Comparison of ENCODE assay signal across 20 mouse cellular contexts in the genomic region with DNA sequence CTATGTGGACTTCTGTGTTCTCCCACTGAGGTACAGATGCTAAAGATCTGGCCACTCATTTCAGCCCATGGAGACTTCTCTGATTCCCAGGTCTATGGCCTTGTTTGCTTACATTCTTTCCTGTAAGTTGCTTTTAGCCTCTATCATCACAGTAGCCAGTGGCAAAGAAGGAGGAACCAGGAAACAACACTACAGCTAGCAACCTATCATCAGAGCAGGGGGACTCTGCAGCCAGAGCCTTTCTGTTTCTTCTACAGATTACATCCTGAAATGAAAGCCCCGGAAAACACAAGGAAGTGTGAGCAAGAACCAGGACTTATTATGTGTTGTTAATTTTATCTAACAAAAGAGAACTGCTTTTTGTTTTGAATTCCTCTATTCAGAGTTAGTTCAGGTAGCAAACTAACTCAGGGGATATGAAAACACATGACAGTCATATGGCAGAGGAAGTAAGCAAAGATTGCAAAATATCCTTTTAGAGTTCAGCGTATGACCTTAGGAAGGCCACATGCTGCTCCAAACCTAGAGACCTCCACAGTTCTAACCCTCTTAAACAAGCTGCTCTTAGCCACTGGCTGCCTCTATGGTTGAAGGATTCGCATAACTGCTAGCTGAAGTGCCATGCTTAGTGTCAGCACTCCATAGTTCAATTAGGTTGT. TPM values are rescaled to one million over a fixed set of nuclear protein-coding genes. Genes with fewer than 3 reads are reported as not detected.
A peak's percentile ranks its signal among the peaks of the same experiment; 100 is the strongest.
DNase-seq lines count a peak whose midpoint lies in the region; ATAC-seq and TF ChIP-seq lines count a peak whose summit lies in the region.
"Had no signal": no experiment of that assay in that cellular context is flagged by ENCODE, and none has a peak within 500 bp of the region (broad histone marks: within the 10 kb centered on the region; RNA-seq: fewer than 3 reads in every experiment).

No protein-coding gene starts in this region.

- H3K27me3 ChIP-seq in heart, embryonic 10.5 days (ENCODE audit: insufficient read depth, poor library complexity, severe bottlenecking) = no peaks in the 10 kb centered on the region
- H3K27me3 ChIP-seq in lung, embryonic 14.5 days (ENCODE audit: insufficient read depth, low read length) = 0 out of 2 replicates have a peak, but pooled peaks cover 4% of the 10 kb centered on the region
- no peaks in the 10 kb centered on the region for H3K27me3 ChIP-seq in intestine, postnatal 0 days (replicated peaks; ENCODE audit: control insufficient read depth, insufficient read depth, low read length)
- H3K27me3 ChIP-seq in stomach, embryonic 14.5 days (ENCODE audit: control insufficient read depth, insufficient read depth, low read length) = no peaks in the 10 kb centered on the region
- H3K27me3 ChIP-seq in forebrain, embryonic 11.5 days (ENCODE audit: control insufficient read depth, insufficient read depth, low read length) = no peaks in the 10 kb centered on the region
- H3K27me3 ChIP-seq: embryonic facial prominence, embryonic 13.5 days; megakaryocyte, embryonic 14.5 days had no signal

- 64% methylated on average over 3 of the region's 3 CpGs for WGBS in heart, embryonic 10.5 days
- WGBS in lung, embryonic 14.5 days = 40% methylated on average over 3 of the region's 3 CpGs
- WGBS in lung, adult 2 months = 40% methylated on average over 3 of the region's 3 CpGs
- 51% methylated on average over 3 of the region's 3 CpGs for WGBS in intestine, postnatal 0 days
- WGBS in stomach, embryonic 14.5 days = 61% methylated on average over 3 of the region's 3 CpGs
- 85% methylated on average over 3 of the region's 3 CpGs for WGBS in forebrain, embryonic 11.5 days

- DNase-seq in heart, embryonic 10.5 days (ENCODE audit: low spot score) = no peak
- DNase-seq in heart, adult 9 months (ENCODE audit: low spot score in 2 of 2) = no peak
- DNase-seq in lung, embryonic 14.5 days = peak; percentile 40
- no peak for DNase-seq in lung, adult 2 months
- DNase-seq in cerebellum, adult 8-10 months = no peak
- DNase-seq in forebrain, embryonic 11.5 days (ENCODE audit: low spot score) = no peak
- DNase-seq: B cell, adult 2 months; cerebellum, postnatal 14 days; forebrain, postnatal 0 days had no signal

- no peak overlapping the region for H3K9ac ChIP-seq in lung, embryonic 14.5 days
- H3K9ac ChIP-seq in intestine, postnatal 0 days (ENCODE audit: low read depth, low read length) = no peak overlapping the region
- H3K9ac ChIP-seq in stomach, embryonic 14.5 days (replicated peaks; ENCODE audit: low read depth, low read length) = no peak overlapping the region
- no peak overlapping the region for H3K9ac ChIP-seq in forebrain, embryonic 11.5 days (ENCODE audit: low read length)
- H3K9ac ChIP-seq: embryonic facial prominence, embryonic 13.5 days; forebrain, postnatal 0 days; hindbrain, embryonic 14.5 days had no signal

- H3K4me1 ChIP-seq in heart, embryonic 10.5 days = peaks cover 25% of the 10 kb centered on the region
- peaks cover 25% of the 10 kb centered on the region for H3K4me1 ChIP-seq in lung, embryonic 14.5 days (ENCODE audit: insufficient read depth)
- peaks cover 15% of the 10 kb centered on the region for H3K4me1 ChIP-seq in lung, adult 2 months (ENCODE audit: control insufficient read depth, insufficient read depth, low read length)
- H3K4me1 ChIP-seq in intestine, postnatal 0 days (replicated peaks; ENCODE audit: control insufficient read depth, insufficient read depth, low read length) = peaks cover 5% of the 10 kb centered on the region; the same call in 1 of the 2 replicates
- peaks cover 18% of the 10 kb centered on the region for H3K4me1 ChIP-seq in stomach, embryonic 14.5 days (ENCODE audit: control insufficient read depth, insufficient read depth, low read length)
- no peaks in the 10 kb centered on the region for H3K4me1 ChIP-seq in forebrain, embryonic 11.5 days (replicated peaks; ENCODE audit: control insufficient read depth, insufficient read depth, low read length)

- H3K9me3 ChIP-seq in heart, embryonic 10.5 days = no peaks in the 10 kb centered on the region
- H3K9me3 ChIP-seq in lung, embryonic 14.5 days (ENCODE audit: low read depth, low read length) = no peaks in the 10 kb centered on the region
- no peaks in the 10 kb centered on the region for H3K9me3 ChIP-seq in intestine, postnatal 0 days (ENCODE audit: control insufficient read depth)
- no peaks in the 10 kb centered on the region for H3K9me3 ChIP-seq in stomach, embryonic 14.5 days (ENCODE audit: control insufficient read depth, low read depth, low read length)
- no peaks in the 10 kb centered on the region for H3K9me3 ChIP-seq in forebrain, embryonic 11.5 days (ENCODE audit: control insufficient read depth, low read length)
- H3K9me3 ChIP-seq: embryonic facial prominence, embryonic 13.5 days; limb, embryonic 10.5 days; megakaryocyte, embryonic 14.5 days had no signal

- H3K4me2 ChIP-seq in lung, embryonic 14.5 days = no peak overlapping the region
- no peak overlapping the region for H3K4me2 ChIP-seq in intestine, postnatal 0 days (replicated peaks; ENCODE audit: low read depth)
- H3K4me2 ChIP-seq in stomach, embryonic 14.5 days (replicated peaks; ENCODE audit: low read depth, low read length) = no peak overlapping the region
- H3K4me2 ChIP-seq in forebrain, embryonic 11.5 days (ENCODE audit: low read depth, low read length, severe bottlenecking) = no peak overlapping the region
- H3K4me2 ChIP-seq: embryonic facial prominence, embryonic 13.5 days; hindbrain, embryonic 14.5 days had no signal

- ATAC-seq in lung, embryonic 14.5 days (ENCODE audit: insufficient read depth) = no peak
- ATAC-seq in intestine, postnatal 0 days = peak; percentile 37; the same call in 1 of the 2 replicates
- ATAC-seq in stomach, embryonic 14.5 days (ENCODE audit: insufficient number of reproducible peaks, insufficient read depth, low FRiP score, low read depth) = no peak
- ATAC-seq in forebrain, embryonic 11.5 days (replicated peaks; ENCODE audit: low FRiP score) = no peak
- ATAC-seq: activated CD4-positive, CD25-positive, alpha-beta regulatory T cell, adult 4 months; forebrain, postnatal 0 days had no signal

- TF ChIP-seq POLR2A in lung, adult 2 months (IDR thresholded peaks at IDR 0.05; ENCODE audit: borderline replicate concordance, extremely low read depth, low read depth, low read length) = no peak

- H3K4me3 ChIP-seq in heart, embryonic 10.5 days = no peak overlapping the region
- no peak overlapping the region for H3K4me3 ChIP-seq in lung, embryonic 14.5 days (ENCODE audit: low read depth, low read length)
- no peak overlapping the region for H3K4me3 ChIP-seq in lung, adult 2 months (replicated peaks; ENCODE audit: extremely low read depth, low read depth, low read length)
- H3K4me3 ChIP-seq in intestine, postnatal 0 days (ENCODE audit: low read depth, low read length) = no peak overlapping the region
- no peak overlapping the region for H3K4me3 ChIP-seq in stomach, embryonic 14.5 days (ENCODE audit: low read depth, low read length)
- no peak overlapping the region for H3K4me3 ChIP-seq in forebrain, embryonic 11.5 days (ENCODE audit: low read depth, low read length)
- H3K4me3 ChIP-seq: embryonic facial prominence, embryonic 13.5 days; limb, embryonic 10.5 days; megakaryocyte, embryonic 14.5 days; myocyte had no signal

- no peaks in the 10 kb centered on the region for H3K36me3 ChIP-seq in heart, embryonic 10.5 days
- H3K36me3 ChIP-seq in lung, embryonic 14.5 days (ENCODE audit: insufficient read depth) = no peaks in the 10 kb centered on the region
- no peaks in the 10 kb centered on the region for H3K36me3 ChIP-seq in intestine, postnatal 0 days (ENCODE audit: control insufficient read depth, insufficient read depth)
- no peaks in the 10 kb centered on the region for H3K36me3 ChIP-seq in stomach, embryonic 14.5 days (ENCODE audit: control insufficient read depth, insufficient read depth, low read length)
- H3K36me3 ChIP-seq in forebrain, embryonic 11.5 days (ENCODE audit: control insufficient read depth, insufficient read depth, low read length) = no peaks in the 10 kb centered on the region
- H3K36me3 ChIP-seq: embryonic facial prominence, embryonic 13.5 days; G1E; limb, embryonic 10.5 days had no signal

- 0 out of 2 replicates have a peak overlapping the region, but pooled peaks have one; percentile 29 for H3K27ac ChIP-seq in heart, embryonic 10.5 days
- peak overlapping the region; percentile 47; the same call in 1 of the 2 replicates for H3K27ac ChIP-seq in lung, embryonic 14.5 days (ENCODE audit: low read depth)
- peak overlapping the region; percentile 37; the same call in 1 of the 2 replicates for H3K27ac ChIP-seq in intestine, postnatal 0 days (ENCODE audit: low read depth, low read length)
- H3K27ac ChIP-seq in stomach, embryonic 14.5 days (ENCODE audit: low read length) = peak overlapping the region; percentile 55
- no peak overlapping the region for H3K27ac ChIP-seq in forebrain, embryonic 11.5 days (ENCODE audit: low read depth, low read length)
- H3K27ac ChIP-seq: embryonic facial prominence, embryonic 13.5 days; hindbrain, embryonic 14.5 days; limb, embryonic 10.5 days had no signal

- no peak for TF ChIP-seq CTCF in lung, embryonic 14.5 days (IDR thresholded peaks at IDR 0.05; ENCODE audit: low read depth)
- TF ChIP-seq CTCF in lung, adult 2 months (IDR thresholded peaks at IDR 0.05; ENCODE audit: insufficient read depth, low read length) = no peak
- TF ChIP-seq CTCF in intestine, postnatal 0 days (IDR thresholded peaks at IDR 0.05; ENCODE audit: low read depth) = no peak

RNA-seq across cellular contexts. Expression of a gene that starts 21.5 kb away (rescaled TPM):
- not detected in 2 replicates for polyA plus RNA-seq in heart, embryonic 10.5 days (2016; fragmentation: Nextera tagmentation; extraction: Ambion mirVana)
- polyA plus RNA-seq in lung, embryonic 14.5 days (2014; fragmentation: Nextera tagmentation; extraction: Ambion mirVana) = not detected in 2 replicates
- polyA plus RNA-seq in lung, adult 2 months (2012; rRNA removed) = not detected in 2 replicates
- polyA plus RNA-seq in intestine, postnatal 0 days (2015; fragmentation: Nextera tagmentation; extraction: Ambion mirVana) = not detected in 2 replicates
- polyA plus RNA-seq in stomach, embryonic 14.5 days (2014; fragmentation: Nextera tagmentation; extraction: Ambion mirVana) = not detected in 2 replicates
- not detected in 2 replicates for polyA plus RNA-seq in forebrain, embryonic 11.5 days (2014; fragmentation: Nextera tagmentation; extraction: Ambion mirVana)
- polyA plus RNA-seq: activated CD4-positive, CD25-positive, alpha-beta regulatory T cell, adult 4 months; brain, embryonic 14.5 days; embryonic facial prominence, embryonic 13.5 days; forebrain, postnatal 0 days; G1E; gonadal fat pad, adult 2 months; hindbrain, embryonic 14.5 days; limb, embryonic 10.5 days; myocyte had no signal

RNA-seq across cellular contexts. Expression of a gene that starts 57.7 kb away (rescaled TPM):
- 12.5 and 13.2 TPM in 2 replicates for polyA plus RNA-seq in heart, embryonic 10.5 days (2016; fragmentation: Nextera tagmentation; extraction: Ambion mirVana)
- 47.3 and 52.0 TPM in 2 replicates for polyA plus RNA-seq in lung, embryonic 14.5 days (2014; fragmentation: Nextera tagmentation; extraction: Ambion mirVana)
- 2.1 and 6.4 TPM in 2 replicates for polyA plus RNA-seq in lung, adult 2 months (2012; rRNA removed)
- 526 and 605 TPM in 2 replicates for polyA plus RNA-seq in intestine, postnatal 0 days (2015; fragmentation: Nextera tagmentation; extraction: Ambion mirVana)
- polyA plus RNA-seq in stomach, embryonic 14.5 days (2014; fragmentation: Nextera tagmentation; extraction: Ambion mirVana) = 74.0 and 83.9 TPM in 2 replicates
- polyA plus RNA-seq in forebrain, embryonic 11.5 days (2014; fragmentation: Nextera tagmentation; extraction: Ambion mirVana) = 13.8 and 19.7 TPM in 2 replicates
